Mouse (Mus musculus): ENCODE measurements around the gene Sardh. TPM values are rescaled to one million over a fixed set of nuclear protein-coding genes. Genes with fewer than 3 reads are reported as not detected.

Gene Sardh
- total and polyA plus RNA-seq, 3 experiments: 0.11 TPM; not detected in 2

GRCm38 (mm10) chr2:27251434-27251833, 3.3 kb upstream of the Sardh start:
- H3K27me3 ChIP-seq (ENCODE audit: insufficient read depth, low read length): peaks cover 23% of the 10 kb centered on the region
- DNase-seq (ENCODE audit: low spot score): no peak
- no peak for ATAC-seq (ENCODE audit: extremely low read depth, insufficient number of reproducible peaks, low FRiP score, poor library complexity, severe bottlenecking)
- TF ChIP-seq POLR2AphosphoS5 (IDR thresholded peaks at IDR 0.05; ENCODE audit: insufficient replicate concordance, low read depth, low read length): no peak
- TF ChIP-seq GATA1 (IDR thresholded peaks at IDR 0.05; ENCODE audit: borderline replicate concordance, low read length): no peak
- no peak for TF ChIP-seq CTCF (IDR thresholded peaks at IDR 0.05; ENCODE audit: low read depth, low read length)
- no peak for TF ChIP-seq GATA2 (IDR thresholded peaks at IDR 0.05; ENCODE audit: borderline replicate concordance, low read depth, low read length)
- no peak for TF ChIP-seq TAL1 (conservative IDR thresholded peaks at IDR 0.05; ENCODE audit: low read depth, low read length)
- no peak overlapping the region for H3K4me3 ChIP-seq (ENCODE audit: low read depth, low read length)
- H3K4me1 ChIP-seq (ENCODE audit: insufficient read depth, low read depth, low read length): no peaks in the 10 kb centered on the region
- H3K9me3 ChIP-seq (replicated peaks): no peaks in the 10 kb centered on the region
- no peaks in the 10 kb centered on the region for H3K36me3 ChIP-seq (replicated peaks)

GRCm38 (mm10) chr2:27247487-27247863, 662 bp downstream of the Sardh start:
- peaks cover 39% of the 10 kb centered on the region for H3K27me3 ChIP-seq (ENCODE audit: insufficient read depth, low read length)

GRCm38 (mm10) chr2:27246712-27247486, 1.2 kb downstream of the Sardh start:
- Histone ChIP-seq H3K27me3 (ENCODE audit: insufficient read depth, low read length) (peaks cover 39% of the 10 kb centered on the region), H3K4me3 (ENCODE audit: low read depth, low read length) (no peak overlapping the region), H3K36me3 (replicated peaks) (no peaks in the 10 kb centered on the region), H3K9me3 (replicated peaks) (no peaks in the 10 kb centered on the region), H3K4me1 (ENCODE audit: insufficient read depth, low read depth, low read length) (no peaks in the 10 kb centered on the region)
- TF ChIP-seq GATA2 (IDR thresholded peaks at IDR 0.05; ENCODE audit: borderline replicate concordance, low read depth, low read length) (no peak), POLR2AphosphoS5 (IDR thresholded peaks at IDR 0.05; ENCODE audit: insufficient replicate concordance, low read depth, low read length) (no peak), TAL1 (conservative IDR thresholded peaks at IDR 0.05; ENCODE audit: low read depth, low read length) (no peak), CTCF (IDR thresholded peaks at IDR 0.05; ENCODE audit: low read depth, low read length) (no peak), GATA1 (IDR thresholded peaks at IDR 0.05; ENCODE audit: borderline replicate concordance, low read length) (no peak)
- no peak for ATAC-seq (ENCODE audit: extremely low read depth, insufficient number of reproducible peaks, low FRiP score, poor library complexity, severe bottlenecking)
- no peak for DNase-seq (ENCODE audit: low spot score)

More at GRCm38 (mm10) chr2:27247487-27247863, 662 bp downstream of the Sardh start:
- no peaks in the 10 kb centered on the region for H3K9me3 ChIP-seq (replicated peaks)
- no peak for DNase-seq (ENCODE audit: low spot score)
- ATAC-seq (ENCODE audit: extremely low read depth, insufficient number of reproducible peaks, low FRiP score, poor library complexity, severe bottlenecking): no peak
- H3K4me1 ChIP-seq (ENCODE audit: insufficient read depth, low read depth, low read length): no peaks in the 10 kb centered on the region
- TF ChIP-seq POLR2AphosphoS5 (IDR thresholded peaks at IDR 0.05; ENCODE audit: insufficient replicate concordance, low read depth, low read length): no peak
- no peak for TF ChIP-seq CTCF (IDR thresholded peaks at IDR 0.05; ENCODE audit: low read depth, low read length)
- no peak for TF ChIP-seq TAL1 (conservative IDR thresholded peaks at IDR 0.05; ENCODE audit: low read depth, low read length)
- no peak for TF ChIP-seq GATA2 (IDR thresholded peaks at IDR 0.05; ENCODE audit: borderline replicate concordance, low read depth, low read length)
- no peak for TF ChIP-seq GATA1 (IDR thresholded peaks at IDR 0.05; ENCODE audit: borderline replicate concordance, low read length)
- H3K36me3 ChIP-seq (replicated peaks): no peaks in the 10 kb centered on the region
- H3K4me3 ChIP-seq (ENCODE audit: low read depth, low read length): no peak overlapping the region

GRCm38 (mm10) chr2:27245947-27246346, 2.2 kb downstream of the Sardh start:
- DNase-seq (ENCODE audit: low spot score): no peak
- no peaks in the 10 kb centered on the region for H3K9me3 ChIP-seq (replicated peaks)
- no peaks in the 10 kb centered on the region for H3K4me1 ChIP-seq (ENCODE audit: insufficient read depth, low read depth, low read length)
- no peak for ATAC-seq (ENCODE audit: extremely low read depth, insufficient number of reproducible peaks, low FRiP score, poor library complexity, severe bottlenecking)
- H3K27me3 ChIP-seq (ENCODE audit: insufficient read depth, low read length): peaks cover 38% of the 10 kb centered on the region
- TF ChIP-seq POLR2AphosphoS5 (IDR thresholded peaks at IDR 0.05; ENCODE audit: insufficient replicate concordance, low read depth, low read length) (no peak), GATA2 (IDR thresholded peaks at IDR 0.05; ENCODE audit: borderline replicate concordance, low read depth, low read length) (no peak), TAL1 (conservative IDR thresholded peaks at IDR 0.05; ENCODE audit: low read depth, low read length) (no peak), GATA1 (IDR thresholded peaks at IDR 0.05; ENCODE audit: borderline replicate concordance, low read length) (no peak), CTCF (IDR thresholded peaks at IDR 0.05; ENCODE audit: low read depth, low read length) (no peak)
- no peaks in the 10 kb centered on the region for H3K36me3 ChIP-seq (replicated peaks)
- H3K4me3 ChIP-seq (ENCODE audit: low read depth, low read length): no peak overlapping the region

- no peak overlapping the region for H3K4me3 ChIP-seq (ENCODE audit: low read depth, low read length)
- H3K4me1 ChIP-seq (ENCODE audit: insufficient read depth, low read depth, low read length): 0 out of 2 replicates have a peak, but pooled peaks cover 2% of the 10 kb centered on the region
- H3K9me3 ChIP-seq (replicated peaks): no peaks in the 10 kb centered on the region
- no peak for ATAC-seq (ENCODE audit: extremely low read depth, insufficient number of reproducible peaks, low FRiP score, poor library complexity, severe bottlenecking)
- TF ChIP-seq POLR2AphosphoS5 (IDR thresholded peaks at IDR 0.05; ENCODE audit: insufficient replicate concordance, low read depth, low read length) (no peak), CTCF (IDR thresholded peaks at IDR 0.05; ENCODE audit: low read depth, low read length) (peak; percentile 72)
- H3K36me3 ChIP-seq (replicated peaks): no peaks in the 10 kb centered on the region
- peak; percentile 66 for DNase-seq (ENCODE audit: low spot score)
- H3K27me3 ChIP-seq (ENCODE audit: insufficient read depth, low read length): peaks cover 12% of the 10 kb centered on the region
These were observed 10.8 kb downstream of the Sardh start for GRCm38 (mm10) chr2:27237342-27237741.

GRCm38 (mm10) chr2:27235729-27236128, 12.4 kb downstream of the Sardh start:
- H3K27me3 ChIP-seq (ENCODE audit: insufficient read depth, low read length): peaks cover 12% of the 10 kb centered on the region
- H3K36me3 ChIP-seq (replicated peaks): no peaks in the 10 kb centered on the region
- TF ChIP-seq GATA2 (IDR thresholded peaks at IDR 0.05; ENCODE audit: borderline replicate concordance, low read depth, low read length) (no peak), GATA1 (IDR thresholded peaks at IDR 0.05; ENCODE audit: borderline replicate concordance, low read length) (no peak), CTCF (IDR thresholded peaks at IDR 0.05; ENCODE audit: low read depth, low read length) (no peak)
- no peak overlapping the region for H3K4me3 ChIP-seq (ENCODE audit: low read depth, low read length)
- no peak for ATAC-seq (ENCODE audit: extremely low read depth, insufficient number of reproducible peaks, low FRiP score, poor library complexity, severe bottlenecking)
- H3K9me3 ChIP-seq (replicated peaks): no peaks in the 10 kb centered on the region
- H3K4me1 ChIP-seq (ENCODE audit: insufficient read depth, low read depth, low read length): 0 out of 2 replicates have a peak, but pooled peaks cover 2% of the 10 kb centered on the region
- DNase-seq (ENCODE audit: low spot score): no peak
